Mouse (Mus musculus) heart, embryonic 12.5 days (tissue): Measurements from ENCODE around the gene Akap12. TPM values are rescaled to one million over a fixed set of nuclear protein-coding genes. Genes with fewer than 3 reads are reported as not detected.

ENCODE experiments used
- ATAC-seq: fragments of 200-750 bp; cut with Nextera tagmentation; 2 replicates; pipeline ENCODE4 v1.8.0; 2017; ENCODE audit warnings: moderate TSS enrichment, moderate library complexity; ENCODE audit not compliant: insufficient number of reproducible peaks, low FRiP score
- H3K27ac ChIP-seq: fragments of 300-500 bp; sonication (generic); 2 replicates; pipeline ENCODE4 v1.5.1; 2016; ENCODE audit warnings: mild to moderate bottlenecking, moderate library complexity; ENCODE audit not compliant: poor library complexity, severe bottlenecking
- H3K27me3 ChIP-seq: fragments of 300-500 bp; sonication (generic); replicated peaks from 2 replicates; pipeline ENCODE4 v1.6.1; 2016; ENCODE audit warnings: mild to moderate bottlenecking, moderate library complexity
- H3K36me3 ChIP-seq: fragments of 300-500 bp; sonication (generic); 2 replicates; pipeline ENCODE4 v1.6.1; 2016; ENCODE audit warnings: mild to moderate bottlenecking, moderate library complexity
- H3K4me1 ChIP-seq: fragments of 300-500 bp; sonication (generic); replicated peaks from 2 replicates; pipeline ENCODE4 v1.6.1; 2016; ENCODE audit warnings: mild to moderate bottlenecking
- H3K4me2 ChIP-seq: fragments of 300-500 bp; sonication (generic); 2 replicates; pipeline ENCODE4 v1.6.1; 2016; ENCODE audit warnings: mild to moderate bottlenecking, moderate library complexity
- H3K4me3 ChIP-seq: fragments of 300-500 bp; sonication (generic); 2 replicates; pipeline ENCODE4 v1.5.1; 2016; ENCODE audit warnings: mild to moderate bottlenecking
- H3K9ac ChIP-seq: fragments of 300-500 bp; sonication (generic); 2 replicates; pipeline ENCODE4 v1.6.1; 2016; ENCODE audit warnings: mild to moderate bottlenecking, moderate library complexity
- H3K9me3 ChIP-seq: fragments of 300-500 bp; sonication (generic); replicated peaks from 2 replicates; pipeline ENCODE4 v1.6.1; 2016; ENCODE audit warnings: mild to moderate bottlenecking, moderate library complexity
- WGBS: fragments of 180-500 bp; shearing (Covaris S2); methylation state at CpG from one replicate; pipeline ENCODE4 v1.1.7; 2016; 5-methylcytosine and 5-hydroxymethylcytosine counted together
- polyA plus RNA-seq: library from polyadenylated mRNA; unstranded; fragments of >200 nt; fragmentation: Nextera tagmentation; extraction: Ambion mirVana; gene quantifications from 2 replicates; pipeline ENCODE4 v1.2.1, GENCODE M21; 2016

Akap12 gene
- polyA plus RNA-seq, 1 experiment from 2014 or later = 52.6 TPM

DNA sequence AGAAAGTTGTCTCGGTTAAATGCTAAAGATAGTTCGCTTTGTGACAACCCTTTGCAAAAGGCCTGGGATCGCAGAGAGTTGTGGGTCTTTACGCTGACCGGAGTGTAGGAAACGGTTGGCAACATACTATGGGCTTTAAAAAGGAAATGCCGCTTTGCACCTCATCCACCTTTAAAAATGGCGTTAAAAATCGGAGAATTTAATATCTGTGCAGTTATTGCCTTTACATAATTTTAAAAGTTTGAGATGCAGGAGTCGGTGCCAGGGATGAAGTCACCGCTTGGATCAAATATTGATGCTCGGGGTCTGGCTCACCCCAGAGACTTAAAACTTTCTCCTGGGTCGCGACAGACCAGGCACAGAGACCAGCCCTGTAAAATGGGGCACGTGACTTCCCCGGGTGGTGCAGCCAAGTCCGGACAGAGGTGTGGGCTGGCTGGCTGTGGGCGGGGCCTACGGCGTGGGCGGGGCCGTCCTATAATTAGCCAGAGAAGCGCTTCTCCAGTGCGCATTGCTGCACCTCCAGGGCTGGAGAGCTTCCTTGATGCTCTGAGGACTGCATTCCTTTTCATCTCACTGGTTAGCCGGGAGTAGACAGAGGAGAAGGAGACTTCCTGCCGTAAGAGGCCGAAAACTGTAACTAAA is 68.0 kb downstream of the Akap12 start:
- Histone ChIP-seq H3K9ac (peak overlapping the region; percentile 66), H3K4me2 (peak overlapping the region; percentile 78), H3K27me3 (no peaks in the 10 kb centered on the region), H3K9me3 (no peaks in the 10 kb centered on the region), H3K27ac (peak overlapping the region; percentile 72), H3K4me3 (peak overlapping the region; percentile 66), H3K4me1 (peaks cover 40% of the 10 kb centered on the region), H3K36me3 (no peaks in the 10 kb centered on the region)
- WGBS = 5% methylated on average over 27 of the region's 27 CpGs
- ATAC-seq = peak; percentile 94

DNA sequence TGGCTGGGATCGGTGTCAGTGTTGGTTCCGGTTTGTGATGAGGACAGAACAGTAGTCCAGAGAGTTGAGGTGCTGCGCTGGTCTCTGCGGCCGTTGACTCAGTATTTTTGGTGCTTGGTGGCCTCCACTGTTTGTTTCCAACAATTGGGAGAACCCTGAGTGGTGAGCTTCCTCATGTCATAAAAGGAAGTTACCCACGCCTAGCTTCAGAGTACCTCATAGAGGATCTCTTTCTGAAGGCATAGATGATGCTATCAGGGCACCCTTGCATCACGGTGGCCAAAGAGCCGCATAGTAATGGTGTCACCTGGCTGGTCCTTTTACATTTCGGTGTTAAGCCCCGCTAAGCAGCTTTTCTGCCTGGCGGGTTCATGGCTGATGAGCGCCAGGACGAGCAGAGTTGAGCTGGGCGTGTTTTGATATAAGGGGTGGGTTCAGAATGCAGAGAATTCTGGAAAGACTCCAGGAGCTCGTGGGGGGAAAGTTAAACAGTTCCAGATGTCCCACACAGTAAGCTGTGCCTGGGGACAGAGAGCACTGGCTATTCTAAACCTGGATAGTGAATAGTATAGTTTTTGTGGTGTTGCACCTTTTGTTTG is 72.8 kb downstream of the Akap12 start:
- ATAC-seq = no peak
- Histone ChIP-seq H3K9ac (no peak overlapping the region), H3K27me3 (no peaks in the 10 kb centered on the region), H3K9me3 (no peaks in the 10 kb centered on the region), H3K27ac (no peak overlapping the region), H3K4me2 (peak overlapping the region; percentile 50), H3K4me3 (no peak overlapping the region), H3K36me3 (no peaks in the 10 kb centered on the region), H3K4me1 (peaks cover 42% of the 10 kb centered on the region)
- WGBS = 43% methylated on average over 15 of the region's 15 CpGs

DNA sequence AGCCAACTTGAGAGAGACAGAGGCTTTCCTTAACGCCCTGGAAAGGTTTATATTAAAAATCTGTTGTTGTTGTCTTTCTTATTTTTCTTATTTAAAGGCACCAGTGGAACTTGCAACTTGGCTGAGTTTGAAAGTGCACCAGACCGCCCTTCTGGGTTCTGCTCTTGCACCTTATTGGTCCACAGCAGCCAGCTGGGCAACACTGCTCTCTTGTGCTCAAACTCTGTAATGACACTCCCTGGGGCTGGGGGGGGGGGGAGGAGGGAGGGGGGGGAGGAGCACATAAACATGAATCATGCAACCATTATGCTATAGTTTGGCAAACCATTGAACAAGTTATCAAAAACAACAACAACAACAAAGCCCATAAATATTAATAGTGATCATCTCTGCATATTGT is 75.2 kb downstream of the Akap12 start:
- no peaks in the 10 kb centered on the region for H3K27me3 ChIP-seq
- H3K9ac ChIP-seq = no peak overlapping the region
- no peaks in the 10 kb centered on the region for H3K36me3 ChIP-seq
- H3K4me3 ChIP-seq = no peak overlapping the region
- H3K9me3 ChIP-seq = no peaks in the 10 kb centered on the region
- no peak for ATAC-seq
- H3K4me2 ChIP-seq = no peak overlapping the region
- peaks cover 43% of the 10 kb centered on the region for H3K4me1 ChIP-seq
- 33% methylated on average over 2 of the region's 2 CpGs for WGBS
- H3K27ac ChIP-seq = no peak overlapping the region

DNA sequence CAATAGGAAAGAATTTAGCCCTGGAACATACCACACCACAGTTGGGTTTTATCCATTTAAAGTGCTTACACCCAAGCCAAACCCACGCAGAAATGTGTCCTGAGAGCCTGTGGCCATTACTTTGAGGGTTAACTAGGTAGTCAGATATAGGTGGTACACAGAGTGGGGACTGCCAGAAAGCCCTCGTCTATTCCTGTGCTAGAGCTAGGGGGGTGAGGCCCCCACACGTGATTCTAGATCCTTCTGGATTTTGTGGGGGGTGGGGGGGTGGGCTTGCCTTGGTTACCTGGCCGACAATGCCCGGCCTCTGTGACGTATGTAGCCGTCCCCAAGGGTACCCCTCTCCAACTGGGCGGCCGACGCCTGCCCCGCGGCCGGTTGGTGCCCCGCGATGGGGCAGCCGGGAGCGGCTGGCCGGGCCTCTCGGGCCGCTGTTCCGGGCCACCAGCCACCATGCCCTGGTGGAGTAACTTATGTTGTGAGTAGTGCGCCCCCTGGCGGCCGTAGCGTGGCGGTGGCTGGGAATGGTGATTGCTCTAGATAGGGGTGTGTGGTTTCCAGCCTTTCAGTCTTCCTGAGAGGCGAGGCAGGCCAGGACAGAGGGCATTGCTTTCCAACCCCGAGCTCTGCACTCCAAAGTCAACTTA is 80.4 kb downstream of the Akap12 start:
- H3K4me3 ChIP-seq = peak overlapping the region; percentile 49
- peaks cover 20% of the 10 kb centered on the region for H3K4me1 ChIP-seq
- H3K9me3 ChIP-seq = no peaks in the 10 kb centered on the region
- peak overlapping the region; percentile 82 for H3K4me2 ChIP-seq
- 9% methylated on average over 28 of the region's 28 CpGs for WGBS
- peak overlapping the region; percentile 72 for H3K9ac ChIP-seq
- H3K27me3 ChIP-seq = no peaks in the 10 kb centered on the region
- peak; percentile 87 for ATAC-seq
- H3K27ac ChIP-seq = no peak overlapping the region
- no peaks in the 10 kb centered on the region for H3K36me3 ChIP-seq

DNA sequence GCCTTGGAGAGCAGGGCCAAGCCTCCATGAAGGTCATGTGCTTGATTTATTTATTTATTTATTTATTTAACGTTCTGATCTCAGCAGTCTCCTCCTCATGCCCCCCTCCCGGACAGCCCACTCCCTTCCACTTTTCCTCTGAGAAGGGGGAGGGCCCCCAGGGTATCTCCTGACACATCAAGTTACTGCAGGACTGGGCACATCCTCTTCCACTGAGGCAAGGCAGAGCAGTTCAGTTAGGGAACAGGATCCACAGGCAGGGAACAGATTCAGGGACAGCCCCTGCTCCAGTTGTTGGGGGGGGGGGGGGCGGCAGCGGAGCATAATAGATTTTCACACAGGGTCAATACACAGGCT is 80.9 kb downstream of the Akap12 start:
- Histone ChIP-seq H3K9me3 (no peaks in the 10 kb centered on the region), H3K4me3 (peak overlapping the region; percentile 49; the same call in 1 of the 2 replicates), H3K9ac (no peak overlapping the region), H3K4me1 (peaks cover 20% of the 10 kb centered on the region), H3K27ac (no peak overlapping the region), H3K36me3 (no peaks in the 10 kb centered on the region), H3K4me2 (peak overlapping the region; percentile 82), H3K27me3 (no peaks in the 10 kb centered on the region)
- WGBS = 65% methylated on average over 4 of the region's 4 CpGs
- no peak; the same call in none of the 2 replicates for ATAC-seq

DNA sequence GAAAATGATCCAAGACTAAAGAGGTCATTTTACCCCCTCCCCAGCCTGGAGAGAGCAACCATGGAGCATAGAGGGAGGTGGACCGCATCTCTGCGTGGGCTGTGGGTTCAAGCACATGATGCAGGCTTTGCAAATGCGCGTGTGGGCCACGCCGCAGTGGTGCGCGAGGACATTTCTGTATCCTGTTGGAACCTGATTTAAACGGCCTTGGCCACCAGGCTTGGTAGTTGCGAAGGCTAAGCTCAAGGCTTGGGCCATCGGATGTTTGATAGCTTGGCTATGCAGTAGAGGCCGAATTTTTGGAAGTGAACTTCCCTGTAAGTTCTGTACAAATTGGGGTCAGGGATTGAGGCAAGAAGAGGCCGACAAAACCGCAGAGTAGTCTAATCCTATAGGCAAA is 81.4 kb downstream of the Akap12 start:
- Histone ChIP-seq H3K36me3 (0 out of 2 replicates have a peak, but pooled peaks cover under 1% of the 10 kb centered on the region), H3K27ac (no peak overlapping the region), H3K9me3 (no peaks in the 10 kb centered on the region), H3K27me3 (no peaks in the 10 kb centered on the region), H3K4me1 (peaks cover 20% of the 10 kb centered on the region), H3K4me3 (no peak overlapping the region), H3K9ac (no peak overlapping the region), H3K4me2 (no peak overlapping the region)
- no peak for ATAC-seq
- 96% methylated on average over 14 of the region's 14 CpGs for WGBS

DNA sequence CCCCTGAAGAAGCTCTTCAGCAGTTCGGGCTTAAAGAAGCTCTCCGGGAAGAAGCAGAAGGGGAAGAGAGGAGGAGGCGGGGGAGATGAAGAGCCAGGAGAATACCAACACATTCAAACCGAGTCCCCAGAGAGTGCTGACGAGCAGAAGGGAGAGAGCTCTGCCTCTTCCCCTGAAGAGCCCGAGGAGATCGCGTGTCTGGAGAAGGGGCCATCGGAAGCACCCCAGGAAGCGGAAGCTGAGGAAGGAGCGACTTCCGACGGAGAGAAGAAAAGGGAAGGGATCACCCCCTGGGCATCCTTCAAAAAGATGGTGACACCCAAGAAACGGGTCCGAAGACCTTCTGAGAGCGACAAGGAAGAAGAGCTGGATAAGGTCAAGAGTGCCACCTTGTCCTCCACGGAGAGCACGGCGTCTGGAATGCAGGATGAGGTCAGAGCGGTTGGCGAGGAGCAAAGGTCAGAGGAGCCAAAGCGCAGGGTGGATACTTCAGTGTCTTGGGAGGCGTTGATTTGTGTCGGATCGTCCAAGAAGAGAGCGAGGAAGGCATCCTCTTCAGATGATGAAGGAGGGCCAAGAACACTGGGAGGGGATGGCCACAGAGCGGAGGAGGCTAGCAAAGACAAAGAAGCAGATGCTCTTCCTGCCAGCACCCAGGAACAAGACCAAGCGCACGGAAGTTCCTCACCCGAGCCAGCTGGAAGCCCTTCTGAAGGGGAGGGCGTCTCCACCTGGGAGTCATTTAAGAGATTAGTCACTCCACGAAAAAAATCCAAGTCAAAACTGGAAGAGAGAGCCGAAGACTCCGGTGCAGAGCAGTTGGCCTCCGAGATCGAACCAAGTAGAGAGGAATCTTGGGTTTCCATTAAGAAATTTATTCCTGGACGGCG is 88.4 kb downstream of the Akap12 start:
- no peaks in the 10 kb centered on the region for H3K27me3 ChIP-seq
- H3K27ac ChIP-seq = no peak overlapping the region
- H3K4me2 ChIP-seq = no peak overlapping the region
- H3K36me3 ChIP-seq = peaks cover 64% of the 10 kb centered on the region
- WGBS = 82% methylated on average over 38 of the region's 38 CpGs
- H3K9me3 ChIP-seq = no peaks in the 10 kb centered on the region
- peaks cover 6% of the 10 kb centered on the region for H3K4me1 ChIP-seq
- H3K9ac ChIP-seq = no peak overlapping the region
- H3K4me3 ChIP-seq = no peak overlapping the region
- no peak for ATAC-seq

DNA sequence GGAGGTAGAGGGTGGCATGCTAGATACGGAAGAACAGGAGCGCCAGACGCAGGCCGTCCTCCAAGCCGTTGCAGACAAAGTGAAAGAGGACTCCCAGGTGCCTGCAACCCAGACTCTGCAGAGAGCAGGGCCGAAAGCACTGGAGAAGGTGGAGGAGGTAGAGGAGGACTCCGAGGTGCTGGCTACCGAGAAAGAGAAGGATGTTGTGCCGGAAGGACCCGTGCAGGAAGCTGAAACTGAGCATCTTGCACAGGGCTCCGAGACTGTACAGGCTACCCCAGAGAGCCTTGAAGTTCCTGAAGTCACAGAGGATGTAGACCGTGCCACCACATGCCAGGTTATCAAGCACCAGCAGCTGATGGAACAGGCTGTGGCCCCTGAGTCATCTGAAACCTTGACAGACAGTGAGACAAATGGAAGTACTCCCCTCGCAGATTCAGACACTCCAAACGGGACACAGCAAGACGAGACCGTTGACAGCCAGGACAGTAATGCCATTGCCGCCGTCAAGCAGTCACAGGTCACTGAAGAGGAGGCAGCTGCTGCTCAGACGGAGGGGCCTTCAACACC is 89.8 kb downstream of the Akap12 start:
- Histone ChIP-seq H3K4me1 (peaks cover 6% of the 10 kb centered on the region), H3K27ac (no peak overlapping the region), H3K9ac (no peak overlapping the region), H3K4me2 (no peak overlapping the region), H3K36me3 (peaks cover 75% of the 10 kb centered on the region), H3K27me3 (no peaks in the 10 kb centered on the region), H3K9me3 (no peaks in the 10 kb centered on the region), H3K4me3 (no peak overlapping the region)
- ATAC-seq = no peak
- 71% methylated on average over 19 of the region's 19 CpGs for WGBS

DNA sequence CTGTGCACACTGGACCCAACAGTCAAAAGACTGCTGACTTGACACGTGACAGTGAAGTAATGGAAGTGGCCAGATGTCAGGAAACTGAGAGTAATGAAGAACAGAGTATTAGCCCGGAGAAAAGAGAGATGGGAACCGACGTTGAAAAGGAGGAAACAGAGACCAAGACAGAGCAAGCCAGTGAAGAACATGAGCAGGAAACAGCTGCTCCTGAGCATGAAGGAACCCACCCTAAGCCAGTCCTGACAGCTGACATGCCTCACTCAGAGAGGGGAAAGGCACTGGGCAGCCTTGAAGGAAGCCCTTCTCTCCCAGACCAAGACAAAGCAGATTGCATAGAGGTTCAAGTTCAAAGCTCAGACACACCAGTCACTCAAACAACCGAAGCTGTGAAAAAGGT is 90.5 kb downstream of the Akap12 start:
- no peak for ATAC-seq
- H3K9ac ChIP-seq = no peak overlapping the region
- peaks cover 79% of the 10 kb centered on the region for H3K36me3 ChIP-seq
- H3K9me3 ChIP-seq = no peaks in the 10 kb centered on the region
- no peak overlapping the region for H3K4me2 ChIP-seq
- peaks cover 6% of the 10 kb centered on the region for H3K4me1 ChIP-seq
- H3K27ac ChIP-seq = no peak overlapping the region
- H3K4me3 ChIP-seq = no peak overlapping the region
- no peaks in the 10 kb centered on the region for H3K27me3 ChIP-seq
- WGBS = 74% methylated on average over 5 of the region's 5 CpGs

DNA sequence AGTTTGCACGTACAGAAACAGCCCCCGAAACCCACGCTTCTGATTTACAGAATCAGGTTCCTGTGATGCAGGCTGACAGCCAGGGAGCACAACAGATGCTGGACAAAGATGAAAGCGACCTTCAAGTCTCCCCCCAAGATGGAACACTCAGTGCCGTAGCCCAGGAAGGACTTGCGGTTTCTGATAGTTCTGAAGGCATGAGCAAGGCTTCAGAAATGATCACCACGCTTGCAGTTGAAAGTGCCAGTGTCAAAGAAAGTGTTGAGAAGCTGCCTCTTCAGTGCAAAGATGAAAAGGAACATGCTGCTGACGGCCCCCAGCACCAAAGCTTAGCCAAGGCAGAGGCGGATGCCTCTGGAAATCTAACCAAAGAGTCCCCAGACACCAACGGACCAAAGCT is 91.3 kb downstream of the Akap12 start:
- no peak overlapping the region for H3K9ac ChIP-seq
- no peak overlapping the region for H3K27ac ChIP-seq
- H3K4me1 ChIP-seq = peaks cover 6% of the 10 kb centered on the region
- H3K4me3 ChIP-seq = no peak overlapping the region
- WGBS = 77% methylated on average over 10 of the region's 10 CpGs
- no peak for ATAC-seq
- H3K9me3 ChIP-seq = peaks cover 4% of the 10 kb centered on the region; the same call in 1 of the 2 replicates
- H3K36me3 ChIP-seq = peaks cover 79% of the 10 kb centered on the region
- no peak overlapping the region for H3K4me2 ChIP-seq
- H3K27me3 ChIP-seq = no peaks in the 10 kb centered on the region

DNA sequence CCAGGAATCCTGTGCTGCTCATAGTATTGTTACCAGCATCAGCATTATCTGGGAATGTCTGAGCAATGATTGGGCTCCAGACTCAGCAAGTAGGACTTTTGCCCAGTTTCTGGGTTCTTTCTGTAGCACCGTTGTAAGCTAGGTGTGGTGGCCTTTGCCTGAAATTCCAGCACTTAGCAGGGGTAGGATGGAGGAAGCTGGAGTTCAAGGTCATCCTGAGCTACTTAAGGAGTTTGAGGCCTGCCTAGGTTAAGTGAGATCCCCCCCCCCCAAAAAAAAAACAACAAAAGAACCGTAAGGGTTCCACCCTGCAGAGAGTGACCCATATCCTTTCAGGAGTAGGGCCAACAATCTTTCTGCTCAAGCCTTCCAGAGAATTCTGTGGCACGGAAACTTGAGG is 98.4 kb downstream of the Akap12 start:
- H3K4me1 ChIP-seq = no peaks in the 10 kb centered on the region
- no peaks in the 10 kb centered on the region for H3K27me3 ChIP-seq
- 77% methylated on average over 3 of the region's 3 CpGs for WGBS
- no peak overlapping the region for H3K4me2 ChIP-seq
- H3K36me3 ChIP-seq = peaks cover 54% of the 10 kb centered on the region
- H3K4me3 ChIP-seq = no peak overlapping the region
- peaks cover 18% of the 10 kb centered on the region for H3K9me3 ChIP-seq
- H3K27ac ChIP-seq = no peak overlapping the region
- ATAC-seq = no peak
- H3K9ac ChIP-seq = no peak overlapping the region
